Mouse (Mus musculus): ENCODE results near the gene Acsm2. TPM values are rescaled to one million over a fixed set of nuclear protein-coding genes. Genes with fewer than 3 reads are reported as not detected.

Gene Acsm2
- polyA plus RNA-seq, 1 experiment from 2014 or later = not detected

DNA sequence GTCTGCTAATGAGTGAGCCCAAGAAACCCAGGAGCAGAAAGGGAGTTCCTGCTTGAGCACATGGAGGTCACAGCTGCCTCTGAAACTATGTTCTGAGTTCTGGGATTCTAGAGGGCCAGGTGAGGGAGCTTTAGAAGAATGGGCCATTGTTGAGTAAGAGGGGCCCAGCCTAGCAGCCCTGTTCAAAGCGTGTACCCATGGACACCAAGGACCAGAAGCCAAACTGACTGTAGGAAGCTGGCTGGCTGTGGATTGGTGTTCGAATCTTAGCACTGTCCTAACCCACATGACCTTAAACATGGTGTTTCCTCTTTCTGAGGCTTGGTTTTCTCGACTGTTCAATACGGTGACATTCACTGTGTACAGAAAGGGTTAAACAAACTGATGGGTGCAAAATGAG is 30.8 kb upstream of the Acsm2 start, which contains the start of gene Pdilt:
Pdilt (minus strand) TSS at position 101 of the 400 bp plus-strand sequence.
- ATAC-seq (replicated peaks; ENCODE audit: low FRiP score, low TSS enrichment, low read depth) = no peak
- no peaks in the 10 kb centered on the region for H3K27me3 ChIP-seq (replicated peaks; ENCODE audit: control insufficient read depth, insufficient read depth, low read length)
- DNase-seq (ENCODE audit: low spot score) = no peak
- WGBS = 66% methylated on average over 4 of the region's 4 CpGs
- no peak within 1 kb of the TSS for H3K27ac ChIP-seq (ENCODE audit: low read depth)
- no peak within 1 kb of the TSS for H3K4me3 ChIP-seq (ENCODE audit: low read depth, low read length)
- H3K4me2 ChIP-seq (ENCODE audit: low read length) = no peak within 1 kb of the TSS
- no peaks in the 10 kb centered on the region for H3K9me3 ChIP-seq (ENCODE audit: control insufficient read depth, low read length)
- no peak within 1 kb of the TSS for H3K9ac ChIP-seq (ENCODE audit: low read length)
- no peaks in the 10 kb centered on the region for H3K4me1 ChIP-seq (replicated peaks; ENCODE audit: control insufficient read depth, insufficient read depth, low read length)
- H3K36me3 ChIP-seq (ENCODE audit: control insufficient read depth, insufficient read depth, low read length) = no peaks in the 10 kb centered on the region

DNA sequence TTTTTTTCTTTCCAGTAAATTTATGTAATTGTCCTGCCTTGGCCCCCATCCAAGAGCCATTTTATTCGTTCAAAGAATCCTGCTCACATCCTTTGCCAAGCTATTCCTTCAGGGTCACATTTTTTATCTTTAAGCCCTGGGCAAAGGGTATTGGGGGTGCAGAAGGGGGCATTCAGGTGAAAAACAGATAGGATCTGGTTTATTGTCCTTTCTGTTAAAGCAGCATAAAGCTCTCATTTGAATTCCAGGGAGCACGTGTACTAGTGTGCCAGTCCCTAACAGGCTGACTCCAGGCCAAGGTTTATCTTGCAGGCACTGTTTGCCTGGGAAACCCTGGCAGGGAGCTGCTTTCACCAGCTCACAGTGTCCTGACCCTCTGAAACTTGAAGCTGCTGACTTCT is 28.3 kb upstream of the Acsm2 start:
- H3K9me3 ChIP-seq (ENCODE audit: control insufficient read depth, low read length) = no peaks in the 10 kb centered on the region
- ATAC-seq (replicated peaks; ENCODE audit: low FRiP score, low TSS enrichment, low read depth) (no peak), DNase-seq (ENCODE audit: low spot score) (no peak)
- H3K27ac ChIP-seq (ENCODE audit: low read depth) = no peak overlapping the region
- 19% methylated on average over 2 of the region's 2 CpGs for WGBS
- H3K36me3 ChIP-seq (ENCODE audit: control insufficient read depth, insufficient read depth, low read length) = no peaks in the 10 kb centered on the region
- no peak overlapping the region for H3K4me3 ChIP-seq (ENCODE audit: low read depth, low read length)
- no peak overlapping the region for H3K9ac ChIP-seq (ENCODE audit: low read length)
- H3K4me2 ChIP-seq (ENCODE audit: low read length) = no peak overlapping the region
- H3K4me1 ChIP-seq (replicated peaks; ENCODE audit: control insufficient read depth, insufficient read depth, low read length) = no peaks in the 10 kb centered on the region
- H3K27me3 ChIP-seq (replicated peaks; ENCODE audit: control insufficient read depth, insufficient read depth, low read length) = no peaks in the 10 kb centered on the region

DNA sequence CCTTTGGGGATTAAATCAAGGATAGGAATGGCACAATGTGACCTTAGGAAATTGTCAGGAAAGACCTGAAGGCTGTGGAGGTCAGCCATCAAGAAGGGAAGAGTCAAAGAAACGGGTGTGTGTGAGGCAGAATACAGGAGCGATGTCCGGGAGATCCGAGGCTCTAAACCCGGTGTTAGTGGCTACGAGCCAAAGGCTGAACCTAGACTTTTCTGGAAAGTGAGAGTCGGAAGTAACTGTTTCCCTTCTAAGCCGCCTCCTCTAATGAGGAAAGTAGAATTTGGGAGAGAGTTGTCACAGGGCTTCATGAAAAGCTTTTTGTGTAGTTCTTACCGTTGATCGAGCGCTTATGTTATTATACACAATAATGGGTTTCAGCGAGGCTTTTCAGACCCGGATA is 27.7 kb upstream of the Acsm2 start:
- no peaks in the 10 kb centered on the region for H3K9me3 ChIP-seq (ENCODE audit: control insufficient read depth, low read length)
- H3K27me3 ChIP-seq (replicated peaks; ENCODE audit: control insufficient read depth, insufficient read depth, low read length) = no peaks in the 10 kb centered on the region
- DNase-seq (ENCODE audit: low spot score) = no peak
- no peak overlapping the region for H3K9ac ChIP-seq (ENCODE audit: low read length)
- 79% methylated on average over 13 of the region's 13 CpGs for WGBS
- H3K4me2 ChIP-seq (ENCODE audit: low read length) = no peak overlapping the region
- no peaks in the 10 kb centered on the region for H3K4me1 ChIP-seq (replicated peaks; ENCODE audit: control insufficient read depth, insufficient read depth, low read length)
- no peaks in the 10 kb centered on the region for H3K36me3 ChIP-seq (ENCODE audit: control insufficient read depth, insufficient read depth, low read length)
- H3K27ac ChIP-seq (ENCODE audit: low read depth) = no peak overlapping the region
- no peak overlapping the region for H3K4me3 ChIP-seq (ENCODE audit: low read depth, low read length)
- ATAC-seq (replicated peaks; ENCODE audit: low FRiP score, low TSS enrichment, low read depth) = no peak

DNA sequence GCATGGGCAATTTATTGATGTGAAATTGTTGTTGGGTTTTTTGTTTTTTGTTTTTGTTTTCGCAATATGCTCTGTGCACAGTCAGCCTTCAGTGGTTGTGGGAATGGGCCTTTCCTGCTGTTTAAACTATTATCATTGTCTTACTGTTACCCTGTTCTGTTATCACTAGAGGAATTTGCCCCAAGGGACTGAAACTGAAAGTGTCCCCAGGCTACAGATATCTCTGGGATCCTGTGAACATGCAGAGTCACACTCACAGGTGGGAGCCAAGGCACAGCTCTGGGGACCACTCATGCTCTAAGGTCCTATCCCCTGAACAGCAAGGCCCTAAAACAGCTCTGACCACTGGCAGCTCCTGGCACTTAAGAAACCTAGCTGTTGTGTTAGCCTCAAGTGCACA is 27.0 kb upstream of the Acsm2 start:
- Histone ChIP-seq H3K4me2 (ENCODE audit: low read length) (no peak overlapping the region), H3K36me3 (ENCODE audit: control insufficient read depth, insufficient read depth, low read length) (no peaks in the 10 kb centered on the region), H3K9me3 (ENCODE audit: control insufficient read depth, low read length) (no peaks in the 10 kb centered on the region), H3K9ac (ENCODE audit: low read length) (no peak overlapping the region), H3K27me3 (replicated peaks; ENCODE audit: control insufficient read depth, insufficient read depth, low read length) (no peaks in the 10 kb centered on the region), H3K4me3 (ENCODE audit: low read depth, low read length) (no peak overlapping the region), H3K4me1 (replicated peaks; ENCODE audit: control insufficient read depth, insufficient read depth, low read length) (no peaks in the 10 kb centered on the region), H3K27ac (ENCODE audit: low read depth) (no peak overlapping the region)
- WGBS = 94% methylated on average over 1 of the region's 1 CpGs
- no peak for ATAC-seq (replicated peaks; ENCODE audit: low FRiP score, low TSS enrichment, low read depth)
- DNase-seq (ENCODE audit: low spot score) = no peak

DNA sequence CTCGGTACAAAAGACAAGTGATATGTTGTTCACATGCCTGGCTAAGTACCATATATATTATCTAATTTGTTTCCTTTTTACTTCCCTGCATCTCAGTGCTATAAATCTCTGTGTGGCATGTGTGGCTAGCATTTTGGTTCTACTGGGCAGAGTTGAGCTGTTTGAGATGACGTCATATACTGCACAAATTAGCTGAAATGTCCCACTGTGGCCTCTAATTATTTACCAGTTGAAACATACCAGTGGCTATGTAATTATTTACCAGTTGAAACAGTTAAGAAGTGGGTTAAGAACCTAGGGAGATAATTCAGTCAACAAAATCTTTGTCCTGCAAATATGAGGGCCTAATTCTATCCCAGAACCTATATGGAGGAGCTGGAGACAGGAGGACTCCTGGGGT is 26.6 kb upstream of the Acsm2 start:
- Histone ChIP-seq H3K4me3 (ENCODE audit: low read depth, low read length) (no peak overlapping the region), H3K9me3 (ENCODE audit: control insufficient read depth, low read length) (no peaks in the 10 kb centered on the region), H3K36me3 (ENCODE audit: control insufficient read depth, insufficient read depth, low read length) (no peaks in the 10 kb centered on the region), H3K4me1 (replicated peaks; ENCODE audit: control insufficient read depth, insufficient read depth, low read length) (no peaks in the 10 kb centered on the region), H3K27me3 (replicated peaks; ENCODE audit: control insufficient read depth, insufficient read depth, low read length) (no peaks in the 10 kb centered on the region), H3K4me2 (ENCODE audit: low read length) (no peak overlapping the region), H3K27ac (ENCODE audit: low read depth) (no peak overlapping the region), H3K9ac (ENCODE audit: low read length) (no peak overlapping the region)
- no peak for ATAC-seq (replicated peaks; ENCODE audit: low FRiP score, low TSS enrichment, low read depth)
- 57% methylated on average over 2 of the region's 2 CpGs for WGBS
- DNase-seq (ENCODE audit: low spot score) = no peak

DNA sequence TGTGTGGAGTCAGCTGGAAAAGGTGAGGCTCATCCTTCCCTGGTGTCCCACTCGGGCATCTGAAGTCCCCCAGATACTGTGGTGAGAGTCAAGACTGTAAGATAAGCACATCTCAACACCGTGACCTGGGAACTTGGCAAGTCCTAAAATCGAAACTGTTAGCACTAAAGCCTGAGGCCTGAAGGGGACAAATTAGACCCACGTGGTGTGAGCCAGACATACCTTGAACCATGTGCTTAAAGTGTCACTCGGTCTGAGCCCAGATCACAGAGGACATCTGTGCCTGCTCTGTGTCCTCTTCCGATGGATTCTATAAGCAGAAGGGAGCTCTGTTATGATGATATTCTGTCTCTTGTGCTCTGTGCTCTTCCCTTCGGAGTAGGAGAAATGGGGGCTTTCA is 25.5 kb upstream of the Acsm2 start:
- no peak overlapping the region for H3K4me2 ChIP-seq (ENCODE audit: low read length)
- no peak for ATAC-seq (replicated peaks; ENCODE audit: low FRiP score, low TSS enrichment, low read depth)
- no peaks in the 10 kb centered on the region for H3K9me3 ChIP-seq (ENCODE audit: control insufficient read depth, low read length)
- 75% methylated on average over 7 of the region's 7 CpGs for WGBS
- H3K36me3 ChIP-seq (ENCODE audit: control insufficient read depth, insufficient read depth, low read length) = no peaks in the 10 kb centered on the region
- no peak overlapping the region for H3K9ac ChIP-seq (ENCODE audit: low read length)
- no peaks in the 10 kb centered on the region for H3K4me1 ChIP-seq (replicated peaks; ENCODE audit: control insufficient read depth, insufficient read depth, low read length)
- no peak for DNase-seq (ENCODE audit: low spot score)
- H3K27me3 ChIP-seq (replicated peaks; ENCODE audit: control insufficient read depth, insufficient read depth, low read length) = no peaks in the 10 kb centered on the region
- no peak overlapping the region for H3K4me3 ChIP-seq (ENCODE audit: low read depth, low read length)
- no peak overlapping the region for H3K27ac ChIP-seq (ENCODE audit: low read depth)

DNA sequence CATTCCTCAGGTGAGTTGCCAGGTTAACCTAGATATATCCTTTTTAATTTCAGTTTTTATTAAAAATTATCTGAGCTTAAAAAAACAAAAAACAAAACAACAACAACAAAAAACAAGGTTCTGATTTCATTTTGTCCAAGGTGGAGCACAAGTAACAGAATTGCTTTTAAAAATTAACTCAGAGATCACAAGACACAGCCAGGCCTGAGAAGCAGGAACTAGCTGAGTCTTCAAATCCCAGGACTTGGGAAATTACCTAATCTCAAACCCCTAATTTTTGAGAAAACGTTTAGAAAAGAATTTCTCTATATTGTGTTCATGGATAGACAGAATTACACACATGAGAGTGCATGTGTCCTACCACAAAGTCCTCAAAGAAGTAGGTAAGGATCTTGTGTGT is 21.2 kb upstream of the Acsm2 start:
- Histone ChIP-seq H3K27me3 (replicated peaks; ENCODE audit: control insufficient read depth, insufficient read depth, low read length) (no peaks in the 10 kb centered on the region), H3K9ac (ENCODE audit: low read length) (no peak overlapping the region), H3K27ac (ENCODE audit: low read depth) (no peak overlapping the region), H3K4me3 (ENCODE audit: low read depth, low read length) (no peak overlapping the region), H3K36me3 (ENCODE audit: control insufficient read depth, insufficient read depth, low read length) (no peaks in the 10 kb centered on the region), H3K4me2 (ENCODE audit: low read length) (no peak overlapping the region), H3K9me3 (ENCODE audit: control insufficient read depth, low read length) (no peaks in the 10 kb centered on the region), H3K4me1 (replicated peaks; ENCODE audit: control insufficient read depth, insufficient read depth, low read length) (no peaks in the 10 kb centered on the region)
- DNase-seq (ENCODE audit: low spot score) = no peak
- 48% methylated on average over 1 of the region's 1 CpGs for WGBS
- no peak for ATAC-seq (replicated peaks; ENCODE audit: low FRiP score, low TSS enrichment, low read depth)

DNA sequence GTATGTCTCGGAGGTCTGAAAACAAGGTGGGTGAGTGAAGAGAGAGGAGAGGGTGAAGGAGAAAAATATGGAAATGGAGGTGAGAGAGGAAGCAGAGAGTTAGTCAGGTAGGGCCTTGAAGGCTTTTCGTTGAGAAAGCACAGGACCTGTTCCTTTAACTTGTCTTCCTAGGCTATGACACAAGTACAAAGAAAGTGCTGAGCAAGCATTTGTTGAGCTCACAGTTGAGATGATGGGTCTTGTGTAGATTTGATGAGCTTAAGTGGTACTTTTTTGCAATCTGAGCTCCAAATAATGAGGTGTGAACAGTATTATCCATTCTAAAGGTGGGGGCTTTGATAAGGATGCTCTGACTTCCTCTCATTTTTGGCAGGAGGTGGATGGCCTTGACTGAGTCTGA is 19.8 kb upstream of the Acsm2 start:
- Histone ChIP-seq H3K27ac (ENCODE audit: low read depth) (no peak overlapping the region), H3K4me3 (ENCODE audit: low read depth, low read length) (no peak overlapping the region), H3K9me3 (ENCODE audit: control insufficient read depth, low read length) (no peaks in the 10 kb centered on the region), H3K4me1 (replicated peaks; ENCODE audit: control insufficient read depth, insufficient read depth, low read length) (no peaks in the 10 kb centered on the region), H3K9ac (ENCODE audit: low read length) (no peak overlapping the region), H3K36me3 (ENCODE audit: control insufficient read depth, insufficient read depth, low read length) (no peaks in the 10 kb centered on the region), H3K27me3 (replicated peaks; ENCODE audit: control insufficient read depth, insufficient read depth, low read length) (no peaks in the 10 kb centered on the region), H3K4me2 (ENCODE audit: low read length) (no peak overlapping the region)
- ATAC-seq (replicated peaks; ENCODE audit: low FRiP score, low TSS enrichment, low read depth) (no peak), DNase-seq (ENCODE audit: low spot score) (no peak)
- 87% methylated on average over 2 of the region's 2 CpGs for WGBS

DNA sequence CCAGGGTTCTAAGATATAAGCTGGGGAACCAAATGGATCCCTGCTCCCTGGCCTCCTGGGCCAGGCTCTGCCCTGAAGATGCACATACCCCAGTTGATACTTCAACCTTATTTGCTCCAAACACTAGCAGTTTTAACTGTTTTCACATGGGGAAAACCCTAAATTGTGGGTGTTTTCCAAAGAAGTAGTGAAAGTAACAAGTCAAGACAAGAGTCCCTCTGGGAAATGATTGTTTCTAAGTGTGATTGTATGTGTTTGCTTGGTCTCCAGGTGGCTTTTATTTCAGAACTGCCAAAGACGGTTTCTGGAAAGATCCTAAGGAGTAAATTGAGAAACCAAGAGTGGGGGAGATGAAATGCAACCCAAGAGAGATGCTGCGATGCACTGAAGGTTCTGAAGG is 11.7 kb upstream of the Acsm2 start:
- Histone ChIP-seq H3K4me1 (replicated peaks; ENCODE audit: control insufficient read depth, insufficient read depth, low read length) (no peaks in the 10 kb centered on the region), H3K4me3 (ENCODE audit: low read depth, low read length) (no peak overlapping the region), H3K4me2 (ENCODE audit: low read length) (no peak overlapping the region), H3K9ac (ENCODE audit: low read length) (no peak overlapping the region), H3K9me3 (ENCODE audit: control insufficient read depth, low read length) (no peaks in the 10 kb centered on the region), H3K27me3 (replicated peaks; ENCODE audit: control insufficient read depth, insufficient read depth, low read length) (no peaks in the 10 kb centered on the region), H3K36me3 (ENCODE audit: control insufficient read depth, insufficient read depth, low read length) (no peaks in the 10 kb centered on the region), H3K27ac (ENCODE audit: low read depth) (no peak overlapping the region)
- DNase-seq (ENCODE audit: low spot score) = no peak
- 77% methylated on average over 2 of the region's 2 CpGs for WGBS
- no peak for ATAC-seq (replicated peaks; ENCODE audit: low FRiP score, low TSS enrichment, low read depth)

All from intestine, embryonic 14.5 days (tissue).